Mouse (Mus musculus) hematopoietic stem cell, adult 5-6 weeks (primary cell): ENCODE measurements around the gene Smyd2. TPM values are rescaled to one million over a fixed set of nuclear protein-coding genes. Genes with fewer than 3 reads are reported as not detected.

ENCODE experiments used
- ATAC-seq, 2 experiments: fragments of 125-278 bp in 1 of 2; replicated peaks in 1 of 2; 2 replicates each; pipeline ENCODE4 v1.8.0; 2016 to 2017; ENCODE audit warnings: inconsistent platforms in 2 of 2, mild to moderate bottlenecking in 2 of 2, moderate number of reproducible peaks in 2 of 2, low read depth in 1 of 2, moderate TSS enrichment in 1 of 2; ENCODE audit not compliant: low FRiP score in 2 of 2, poor library complexity in 2 of 2, severe bottlenecking in 2 of 2, insufficient read depth in 1 of 2, low TSS enrichment in 1 of 2
- total RNA-seq: library from RNA; stranded (forward); fragments of 172-1452, 232-1000 nt; gene quantifications from 2 replicates; pipeline ENCODE4 v1.2.3, GENCODE M21; 2017

Gene Smyd2
- total RNA-seq: 138 and 156 TPM in 2 replicates

DNA sequence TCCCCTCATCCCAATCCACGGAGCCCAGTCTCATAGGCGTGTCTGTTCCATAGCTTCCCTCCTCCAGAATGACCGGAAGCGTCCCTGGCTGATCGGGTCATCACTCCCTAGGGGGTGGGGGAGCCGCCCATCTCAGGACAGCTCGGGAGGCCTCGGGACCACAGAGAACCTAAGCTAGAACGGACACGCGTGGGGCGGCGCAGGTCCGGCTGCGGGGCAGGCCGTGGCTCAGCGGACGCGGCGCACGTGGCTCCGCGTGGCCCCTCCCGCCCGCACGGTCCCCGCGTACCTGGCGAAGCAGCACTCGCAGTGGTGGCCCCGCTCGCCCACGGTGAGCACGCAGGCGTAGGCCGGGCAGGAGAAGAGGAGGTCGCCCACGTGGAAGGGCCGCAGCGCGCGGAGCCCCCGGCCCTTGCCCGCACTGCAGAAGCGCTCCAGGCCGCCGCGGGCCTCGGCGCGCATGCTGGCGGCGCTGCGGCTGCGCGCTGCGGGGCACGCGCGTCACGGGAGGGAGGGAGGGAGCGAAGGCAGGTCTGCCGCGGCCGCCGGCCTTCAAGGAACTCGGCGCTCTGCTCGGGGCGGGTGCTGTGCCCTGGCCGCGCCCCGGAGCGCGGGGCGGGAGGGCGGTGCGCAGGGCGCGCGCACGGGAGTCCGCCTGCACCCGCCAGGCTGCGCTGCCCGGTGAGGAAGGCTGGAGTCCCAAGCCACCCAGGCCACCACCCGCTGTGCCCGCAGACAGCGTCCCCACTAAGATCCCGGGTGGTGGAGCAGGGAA, at the start of gene Smyd2:
Smyd2 (minus strand) TSS at position 546 of the 775 bp plus-strand sequence.
- ATAC-seq: peak; percentile 75 to 76

DNA sequence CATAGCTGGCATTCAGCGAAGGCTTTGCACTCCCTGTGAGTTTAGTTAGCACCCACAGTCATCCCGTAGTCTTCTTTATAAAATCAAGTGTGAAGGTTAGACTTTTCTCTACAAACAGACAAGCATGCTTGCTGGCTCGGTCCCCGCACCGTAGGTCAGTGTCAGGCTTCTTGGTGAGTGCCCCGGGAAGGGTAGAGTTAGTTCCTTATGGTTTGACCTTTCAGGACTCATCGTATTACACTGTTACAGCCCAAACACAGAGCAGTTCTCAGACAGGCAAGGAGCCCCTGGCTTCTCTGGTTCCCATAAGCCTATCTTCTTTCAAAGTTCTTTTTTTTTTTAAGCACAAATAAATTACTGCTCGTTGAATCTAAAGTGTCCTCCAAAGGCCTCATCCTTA, 48.2 kb upstream of the Smyd2 start:
- ATAC-seq: no peak

DNA sequence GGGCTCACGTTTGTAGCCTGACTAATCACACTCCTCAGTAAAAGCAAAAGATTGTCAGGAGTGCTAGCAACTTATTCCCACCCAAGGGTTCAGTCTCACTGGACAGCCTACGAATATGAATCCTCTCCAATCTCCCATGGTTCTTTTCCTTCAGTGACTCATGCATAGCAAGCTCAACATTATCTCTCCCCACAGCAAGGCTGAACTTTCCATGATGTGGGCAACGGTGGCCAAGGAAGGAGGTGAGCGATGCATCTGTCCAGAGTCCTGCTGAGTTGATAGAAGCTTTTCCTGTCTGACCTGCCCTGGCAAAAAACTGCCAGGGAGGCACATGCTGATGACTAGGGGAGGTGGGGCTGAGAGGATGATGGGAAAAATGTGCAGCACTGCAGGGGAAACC, 45.9 kb upstream of the Smyd2 start:
- no peak for ATAC-seq

DNA sequence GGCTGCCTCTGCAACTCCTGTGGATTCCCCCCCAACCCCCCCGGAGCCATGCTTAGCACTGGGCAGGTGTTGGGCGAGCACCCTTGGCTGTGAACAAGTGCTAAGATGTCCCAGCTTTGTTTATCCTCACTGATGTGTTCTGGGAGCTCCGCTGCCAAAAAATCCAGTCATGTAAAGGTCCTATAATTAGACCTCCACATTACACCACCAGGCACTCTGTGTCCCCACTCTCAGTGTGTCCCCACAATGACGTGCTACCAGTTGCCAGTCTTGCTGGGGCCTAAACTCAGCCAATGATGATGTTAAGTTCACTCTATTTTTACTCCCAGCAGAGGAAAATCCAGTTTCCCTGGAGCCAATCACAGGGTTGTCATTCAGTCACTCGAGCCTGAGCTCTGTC, 38.3 kb upstream of the Smyd2 start:
- ATAC-seq: no peak

DNA sequence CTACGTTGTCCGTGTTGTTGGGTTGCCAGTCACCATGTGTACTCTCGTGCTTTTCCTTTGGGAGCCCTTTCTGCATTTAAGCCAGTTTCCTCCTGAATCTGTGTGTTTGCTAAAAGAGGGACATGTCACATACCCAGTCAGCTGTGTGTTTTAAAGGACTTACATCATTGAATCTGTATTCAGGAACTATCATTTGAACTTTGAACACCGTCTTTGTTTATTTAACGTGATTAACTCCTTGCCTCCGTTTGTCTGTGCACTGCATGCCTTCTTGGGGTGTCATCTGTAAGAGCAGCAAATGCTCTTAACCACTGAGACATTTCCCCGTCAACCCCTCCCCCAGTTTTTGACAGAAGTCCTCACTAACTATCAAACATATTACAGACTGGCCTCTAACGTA, 37.6 kb upstream of the Smyd2 start:
- no peak for ATAC-seq

DNA sequence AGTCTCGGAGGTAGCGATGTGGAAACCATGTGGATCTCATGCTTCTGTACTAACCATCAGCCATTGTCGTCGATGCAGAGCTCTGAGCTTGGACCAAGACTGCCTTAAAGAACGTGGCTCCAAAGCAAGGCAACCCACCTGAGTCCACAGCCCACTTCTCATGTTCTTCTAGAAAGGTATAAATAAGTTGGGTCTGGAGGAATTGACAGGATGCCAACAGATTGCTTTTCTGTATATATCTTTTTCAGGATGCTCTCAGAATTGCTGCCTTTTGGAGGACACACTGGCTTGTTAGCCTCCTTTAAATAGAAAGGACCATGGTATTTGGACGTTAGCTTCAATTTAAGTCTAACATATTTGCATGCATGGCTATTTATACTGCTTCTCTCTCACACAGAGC, 29.7 kb upstream of the Smyd2 start:
- ATAC-seq: no peak

- ATAC-seq: no peak
Measured at GRCm38 (mm10) chr1:189947411-189947810, 25.2 kb upstream of the Smyd2 start.

DNA sequence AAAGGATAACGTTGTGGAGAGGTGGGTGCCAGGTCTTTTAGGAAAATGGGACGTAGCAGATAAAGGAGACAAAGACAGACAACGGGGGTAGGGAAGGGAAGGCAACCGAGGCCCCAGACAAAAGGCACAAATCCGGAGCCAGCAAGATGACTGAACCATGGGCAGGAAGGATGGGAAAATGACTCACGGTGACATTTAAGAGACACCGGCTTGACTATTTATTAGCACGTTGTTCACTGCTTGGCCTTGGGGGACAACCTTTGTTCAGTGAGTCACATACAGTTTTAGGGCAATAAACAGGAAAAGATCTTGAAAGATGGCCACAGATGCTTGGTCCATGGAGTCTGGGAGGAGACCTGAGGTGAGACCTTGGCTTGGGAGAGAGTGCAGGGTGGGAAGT, 24.0 kb upstream of the Smyd2 start:
- ATAC-seq: no peak

DNA sequence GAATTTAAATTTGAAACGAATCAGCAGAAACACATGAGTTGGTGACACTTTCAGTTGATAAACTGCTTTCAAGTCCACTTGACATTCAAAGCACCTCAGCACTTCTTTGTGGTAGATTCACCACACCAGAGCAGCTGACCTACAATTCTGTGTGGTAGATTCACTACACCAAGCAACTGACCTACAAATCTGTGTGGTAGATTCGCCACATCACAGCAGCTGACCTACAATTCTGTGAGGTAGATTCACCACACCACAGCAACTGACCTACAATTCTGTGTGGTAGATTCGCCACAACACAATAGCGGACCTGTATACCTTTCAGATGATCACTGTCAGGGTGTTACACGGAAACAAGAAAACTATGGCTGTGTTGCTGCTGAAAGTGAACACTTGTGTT, 19.6 kb upstream of the Smyd2 start:
- ATAC-seq: no peak

GRCm38 (mm10) chr1:189936436-189937105, 14.4 kb upstream of the Smyd2 start:
- peak in 1 of 2 experiments; percentile 24; a peak in 1 of 4 replicates for ATAC-seq

DNA sequence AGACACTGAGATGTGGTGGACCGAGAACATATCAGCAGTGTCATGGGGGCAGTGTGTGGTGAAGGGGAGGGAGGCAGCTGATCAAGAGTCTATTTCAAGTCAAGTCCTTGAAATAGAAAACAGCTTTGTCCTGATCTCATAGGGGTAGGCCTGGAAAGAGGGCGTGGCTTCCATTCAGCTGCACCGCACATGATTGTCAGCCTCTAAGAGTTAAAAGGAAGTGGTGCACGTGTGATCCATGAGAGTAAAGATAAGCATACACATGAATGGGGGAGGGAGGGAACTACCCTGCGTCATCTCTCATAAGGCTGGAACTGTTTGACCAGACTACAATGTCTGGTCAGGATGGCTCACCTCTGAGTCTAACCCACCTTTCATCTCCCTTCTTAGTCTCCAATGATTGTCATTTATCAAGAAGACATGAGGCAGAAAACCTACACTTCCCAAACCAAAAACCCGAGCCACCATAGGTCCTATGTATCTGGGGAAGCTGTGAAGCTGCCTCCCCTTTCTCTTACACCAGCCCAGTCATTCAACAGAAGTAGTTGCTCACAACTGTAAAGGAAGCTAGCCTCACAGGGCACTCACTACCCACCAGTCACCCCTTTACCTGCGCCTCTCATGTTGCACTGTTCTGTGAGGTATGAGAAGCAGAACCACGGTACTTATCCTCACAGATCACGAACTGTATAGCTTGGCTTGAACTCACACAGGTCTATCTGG, 11.5 kb upstream of the Smyd2 start:
- peak; percentile 94 to 96 for ATAC-seq

- ATAC-seq: no peak
Measured at GRCm38 (mm10) chr1:189932976-189933375, 10.8 kb upstream of the Smyd2 start.

GRCm38 (mm10) chr1:189932190-189932589, 10.0 kb upstream of the Smyd2 start:
- ATAC-seq: no peak

DNA sequence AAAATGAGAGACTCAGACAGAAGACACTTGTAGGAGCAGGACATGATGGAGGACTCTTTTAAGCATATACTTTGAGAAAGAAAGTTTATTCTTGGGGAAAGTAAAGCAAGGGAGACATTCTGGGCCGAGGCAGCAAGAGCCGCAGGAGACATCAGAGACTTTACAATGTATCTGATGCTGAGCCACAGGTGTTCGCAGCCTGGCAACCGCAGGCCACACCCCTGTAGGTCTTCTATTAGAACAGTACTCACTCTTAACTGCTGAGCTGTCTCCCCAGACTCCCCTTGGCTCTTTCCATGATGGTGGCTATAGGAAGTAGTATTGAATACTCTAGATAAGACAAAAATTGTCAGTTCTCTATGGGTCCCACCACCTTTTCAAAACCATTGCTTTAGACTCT, 7.7 kb upstream of the Smyd2 start:
- no peak for ATAC-seq

- peak; percentile 95 to 96 for ATAC-seq
Measured at GRCm38 (mm10) chr1:189927644-189928043, 5.5 kb upstream of the Smyd2 start.

DNA sequence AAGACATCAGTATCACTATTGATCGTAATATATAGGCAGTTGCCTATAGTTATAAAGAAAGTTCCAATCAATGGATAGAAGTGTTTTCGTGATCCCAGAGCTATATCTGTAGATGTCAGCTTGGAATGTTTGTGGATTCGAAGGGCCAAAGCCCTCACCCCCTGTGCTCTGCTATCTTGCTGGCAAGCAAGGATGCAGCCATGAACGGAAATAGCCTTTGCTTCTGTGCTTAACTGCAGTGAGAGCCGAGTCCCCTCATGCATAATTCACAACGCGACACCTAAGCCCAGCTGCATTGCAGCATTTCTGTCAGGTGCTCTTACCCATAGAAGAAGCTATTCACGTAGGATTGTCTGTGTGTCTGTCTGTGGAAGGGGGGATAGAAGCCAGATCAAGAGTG, 4.1 kb upstream of the Smyd2 start:
- ATAC-seq: no peak

- no peak for ATAC-seq
Measured at GRCm38 (mm10) chr1:189923871-189924568, 1.9 kb upstream of the Smyd2 start.

DNA sequence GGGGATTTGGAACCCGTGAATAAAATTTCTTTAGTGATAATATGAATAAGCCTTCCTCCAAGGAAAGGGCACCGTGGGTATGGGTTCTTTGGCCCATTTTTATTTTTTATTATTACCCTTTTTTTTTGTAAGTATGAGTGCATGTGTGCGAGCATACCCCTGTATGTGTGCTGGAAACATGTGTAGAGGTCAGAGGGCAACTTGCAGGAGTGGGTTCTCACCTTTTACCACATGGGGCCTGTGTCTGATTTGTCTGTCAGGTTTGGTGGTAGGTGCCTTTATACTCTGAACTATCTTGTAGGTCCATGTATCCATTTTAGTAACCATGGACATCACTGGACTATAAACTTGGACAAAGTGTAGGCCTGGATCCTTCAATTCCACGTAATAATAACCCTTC, 994 bp upstream of the Smyd2 start:
- ATAC-seq: no peak
